Mouse (Mus musculus) spleen, adult 2 months (tissue): ENCODE measurements around the gene Mxra8.

Experiments used
- CTCF ChIP-seq: fragments of 200-500 bp; IDR thresholded peaks from 2 replicates; pipeline ENCODE4 v1.5.1; 2011; ENCODE audit warnings: mild to moderate bottlenecking, inconsistent platforms; ENCODE audit not compliant: insufficient read depth, insufficient read length, insufficient replicate concordance; ENCODE audit errors: extremely low read depth
- POLR2A ChIP-seq: fragments of 200-500 bp; IDR thresholded peaks from 2 replicates; pipeline ENCODE4 v1.6.1; 2011; ENCODE audit warnings: low read depth, low read length, inconsistent platforms

DNA sequence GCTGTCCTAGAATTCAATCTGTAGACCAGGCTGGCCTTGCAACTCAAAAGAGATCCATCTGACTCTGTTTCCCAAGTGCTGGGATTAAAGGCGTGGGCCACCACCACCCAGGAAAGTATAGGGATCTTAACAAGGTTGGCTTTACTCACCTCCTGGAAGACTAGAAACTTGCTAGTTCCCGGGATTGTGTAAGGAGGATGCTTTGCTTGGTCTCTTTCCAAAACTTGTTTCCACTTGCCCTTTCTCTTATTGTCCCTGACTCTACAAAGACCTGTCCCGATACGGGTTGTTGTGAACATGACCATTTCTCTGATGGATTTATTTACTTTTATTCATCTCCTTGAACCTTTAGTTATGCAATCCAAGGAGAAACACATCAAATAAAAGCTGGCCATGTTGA, 9.6 kb upstream of the Mxra8 start:
- TF ChIP-seq POLR2A = no peak
- no peak for TF ChIP-seq CTCF
